Mouse (Mus musculus) embryonic facial prominence, embryonic 14.5 days (tissue): ENCODE results near the gene Pdlim3. TPM values are rescaled to one million over a fixed set of nuclear protein-coding genes. Genes with fewer than 3 reads are reported as not detected.

Experiments
- polyA plus RNA-seq: library from polyadenylated mRNA; unstranded; fragments of >200 nt; fragmentation: Nextera tagmentation; extraction: Ambion mirVana; gene quantifications from 2 replicates; pipeline ENCODE4 v1.2.1, GENCODE M21; 2014

The Pdlim3 gene
- polyA plus RNA-seq, 1 experiment from 2014 or later: 105 TPM

Other genes starting within 250 kb of the Pdlim3 start
- gene Ccdc110, start 49.2 kb downstream of the Pdlim3 start, polyA plus RNA-seq: not detected in 2 replicates
- 4.6 and 4.8 TPM in 2 replicates for gene 1700029J07Rik, start 89.8 kb downstream of the Pdlim3 start, polyA plus RNA-seq
- gene Ufsp2, start 90.1 kb downstream of the Pdlim3 start, polyA plus RNA-seq: 80.6 and 84.1 TPM in 2 replicates
- gene Lrp2bp, start 113.8 kb downstream of the Pdlim3 start, polyA plus RNA-seq: 0.35 and 1.1 TPM in 2 replicates
- gene Ankrd37, start 120.2 kb downstream of the Pdlim3 start, polyA plus RNA-seq: 17.9 and 19.2 TPM in 2 replicates